Mouse (Mus musculus) liver, postnatal 0 days (tissue): ENCODE measurements at regions not wholly inside any gene's neighbourhood (a gene's known extent, or its start where the extent isn't known, plus 50 kb on each side); places are given as distances from the start of the nearest gene placed in this dataset.

ENCODE experiments used
- CTCF ChIP-seq: sonication (generic); IDR thresholded peaks from 2 replicates; pipeline ENCODE4 v1.5.1; 2016; ENCODE audit warnings: antibody characterized with exemption, low read depth
- EP300 ChIP-seq: IDR thresholded peaks from 2 replicates; pipeline ENCODE4 v1.6.1; 2016; ENCODE audit warnings: antibody characterized with exemption, low read depth, mild to moderate bottlenecking

DNA sequence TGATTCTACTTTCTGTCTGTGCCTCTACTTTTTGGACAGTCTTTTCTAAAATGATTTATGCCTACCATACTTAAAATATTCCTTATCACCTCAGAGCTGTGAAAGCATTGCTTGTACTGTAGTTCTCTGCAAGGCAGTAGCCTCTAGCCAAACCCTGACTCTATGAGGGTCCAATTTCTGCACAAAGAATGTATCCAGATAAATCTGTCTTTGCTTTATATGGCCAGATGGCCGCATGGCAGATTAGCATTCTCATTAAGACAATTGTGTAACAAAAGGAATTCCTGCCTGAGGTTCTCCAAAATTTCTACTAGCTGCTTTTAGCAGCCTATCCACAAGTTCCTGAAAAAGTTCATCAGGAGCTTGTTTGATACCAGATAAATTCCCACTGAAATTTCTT, 4757.4 kb downstream of the 9330182O14Rik start:
- TF ChIP-seq CTCF = no peak
- no peak for TF ChIP-seq EP300
